Mouse (Mus musculus): ENCODE results near the gene Hist1h2bg. TPM values are rescaled to one million over a fixed set of nuclear protein-coding genes. Genes with fewer than 3 reads are reported as not detected.
A peak's percentile ranks its signal among the peaks of the same experiment; 100 is the strongest.
"Not testable (repeated sequence)": the region's sequence is repeated elsewhere in the genome, so short reads cannot be mapped to it uniquely, and the experiment has no call there.

Hist1h2bg gene
- polyA plus RNA-seq, 3 experiments from 2014 or later = 2.4 to 13.2 (median 9.8) TPM

DNA sequence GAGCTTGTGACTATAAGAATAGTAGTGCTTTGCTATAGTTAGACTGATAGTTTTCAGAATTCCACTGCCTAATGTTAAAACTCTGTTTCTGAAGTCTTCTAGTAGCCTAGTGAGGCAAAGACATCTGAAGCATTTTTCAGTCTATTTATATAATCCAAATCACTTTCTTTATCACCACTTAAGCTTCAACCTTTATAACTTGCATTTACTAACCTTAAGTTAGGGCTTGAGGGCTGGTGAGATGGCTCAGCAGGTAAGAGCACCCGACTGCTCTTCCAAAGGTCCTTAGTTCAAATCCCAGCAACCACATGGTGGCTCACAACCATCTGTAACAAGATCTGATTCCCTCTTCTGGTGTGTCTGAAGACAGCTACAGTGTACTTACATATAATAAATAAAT, 31.4 kb upstream of the Hist1h2bg start:
- not testable (repeated sequence) for ATAC-seq

DNA sequence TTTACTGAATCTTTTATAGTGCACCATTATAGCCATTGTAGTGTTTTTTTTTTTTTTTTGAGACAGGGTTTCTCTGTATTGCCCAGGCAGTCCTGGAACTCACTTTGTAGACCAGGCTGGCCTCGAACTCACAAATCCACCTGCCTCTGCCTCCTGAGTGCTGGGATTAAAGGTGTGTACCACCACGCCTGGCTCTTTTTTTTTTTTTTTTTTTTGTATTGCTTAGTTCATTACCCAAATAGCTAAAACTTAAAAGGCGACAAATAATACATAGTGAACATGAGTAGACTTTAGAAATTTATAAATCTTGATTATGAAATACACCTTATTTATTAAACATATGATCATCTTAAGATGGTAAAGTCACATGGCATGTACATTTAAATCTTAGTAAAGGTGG, 29.7 kb upstream of the Hist1h2bg start:
- ATAC-seq = no peak

DNA sequence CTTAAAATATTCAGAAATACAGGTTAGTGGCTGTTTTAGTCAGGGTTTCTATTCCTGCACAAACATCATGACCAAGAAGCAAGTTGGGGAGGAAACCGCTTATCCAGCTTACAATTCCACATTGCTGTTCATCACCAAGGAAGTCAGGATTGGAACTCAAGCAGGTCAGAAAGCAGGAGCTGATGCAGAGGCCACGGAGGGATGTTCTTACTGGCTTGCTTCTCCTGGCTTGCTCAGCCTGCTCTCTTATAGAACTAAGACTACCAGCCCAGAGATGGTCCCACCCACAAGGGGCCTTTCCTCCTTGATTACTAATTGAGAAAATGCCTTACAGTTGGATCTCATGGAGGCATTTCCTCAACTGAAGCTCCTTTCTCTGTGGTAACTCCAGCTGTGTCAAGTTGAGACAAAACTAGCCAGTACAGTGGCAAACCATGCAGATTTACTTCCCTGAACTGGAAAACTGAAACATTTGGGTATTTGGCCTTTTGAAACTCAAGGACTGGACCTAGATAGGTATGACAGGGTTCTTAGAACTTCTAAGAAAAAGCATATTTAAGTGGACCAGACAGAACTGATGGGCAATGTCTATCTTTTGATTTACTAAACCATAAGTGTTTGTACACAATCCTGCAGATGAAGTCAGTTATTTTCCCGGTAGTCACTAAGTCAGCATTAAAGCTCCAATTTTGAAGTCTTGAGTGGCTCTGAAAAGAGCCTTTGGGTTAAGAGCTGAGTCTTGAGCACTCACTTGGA, 28.8 kb upstream of the Hist1h2bg start:
- ATAC-seq = not testable (repeated sequence)

- ATAC-seq = peak; percentile 90
Measured at GRCm38 (mm10) chr13:23542999-23543607, 28.1 kb upstream of the Hist1h2bg start, which contains the start of gene Hist1h2bh. Gene Hist1h2bh (minus strand): TSS chr13:23543392.

DNA sequence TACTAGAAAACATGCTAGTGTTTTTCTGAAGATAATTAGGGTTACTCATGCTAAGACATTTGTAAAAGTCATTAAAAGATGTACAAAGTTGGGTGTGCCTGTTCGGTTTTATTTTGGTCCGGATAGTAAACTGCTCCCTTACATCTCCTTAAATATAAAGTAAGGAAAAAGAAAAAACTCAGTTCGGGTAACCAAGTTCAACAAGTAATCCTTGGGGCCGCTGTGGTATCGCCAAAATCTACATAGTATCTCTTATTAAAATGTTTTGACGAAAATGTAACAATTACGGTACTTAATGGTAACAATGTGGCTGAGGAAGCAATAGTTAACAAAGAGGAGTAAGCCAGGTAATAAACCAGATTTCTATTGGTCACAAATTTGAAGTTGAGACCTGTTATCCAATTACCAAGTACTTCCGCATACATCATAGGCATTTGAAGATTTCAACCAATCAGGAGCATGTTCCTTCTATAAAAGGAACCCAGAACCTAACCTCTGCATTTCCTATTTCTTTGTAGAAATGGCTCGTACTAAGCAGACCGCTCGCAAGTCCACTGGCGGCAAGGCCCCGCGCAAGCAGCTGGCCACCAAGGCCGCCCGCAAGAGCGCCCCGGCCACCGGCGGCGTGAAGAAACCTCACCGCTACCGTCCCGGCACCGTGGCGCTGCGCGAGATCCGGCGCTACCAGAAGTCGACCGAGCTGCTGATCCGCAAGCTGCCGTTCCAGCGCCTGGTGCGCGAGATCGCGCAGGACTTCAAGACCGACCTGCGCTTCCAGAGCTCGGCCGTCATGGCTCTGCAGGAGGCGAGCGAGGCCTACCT, 27.0 kb upstream of the Hist1h2bg start, which contains the start of gene Hist1h3f:
Gene Hist1h3f, plus strand, starts transcription at position 88 of the 822 bp plus-strand sequence.
- peak; percentile 83 for ATAC-seq

DNA sequence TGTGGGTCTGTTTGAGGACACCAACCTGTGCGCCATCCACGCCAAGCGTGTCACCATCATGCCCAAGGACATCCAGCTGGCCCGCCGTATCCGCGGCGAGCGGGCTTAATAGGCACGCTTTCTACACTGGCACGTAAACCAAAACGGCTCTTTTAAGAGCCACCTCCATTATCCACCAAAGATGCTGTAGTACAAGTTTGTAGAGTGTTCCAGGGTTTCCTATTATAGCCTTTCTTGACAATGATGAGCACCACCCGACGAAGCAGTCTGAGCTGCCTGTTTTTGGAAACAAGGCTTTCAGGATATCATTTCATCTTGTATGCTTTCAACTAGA, 26.4 kb upstream of the Hist1h2bg start:
- ATAC-seq = peak; percentile 2

DNA sequence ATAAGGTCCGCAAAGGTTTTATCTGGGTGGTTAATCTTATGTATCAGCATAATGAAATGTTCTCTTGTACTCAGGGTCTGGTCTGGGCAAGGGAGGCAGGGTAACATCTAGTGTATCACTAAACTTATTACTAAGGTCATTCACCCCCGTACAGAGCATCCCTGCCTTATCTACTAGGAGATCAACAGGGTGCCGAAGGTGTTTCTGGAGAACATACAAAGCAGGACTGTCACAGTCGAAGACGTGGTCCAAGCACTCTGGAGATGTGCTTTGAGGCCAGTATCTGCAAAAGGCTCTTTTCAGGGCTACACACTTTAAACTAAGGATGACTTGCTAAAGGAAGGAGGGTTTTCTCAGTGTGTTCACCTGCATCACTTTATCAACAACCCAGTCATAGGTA, 24.5 kb upstream of the Hist1h2bg start:
- no peak for ATAC-seq

DNA sequence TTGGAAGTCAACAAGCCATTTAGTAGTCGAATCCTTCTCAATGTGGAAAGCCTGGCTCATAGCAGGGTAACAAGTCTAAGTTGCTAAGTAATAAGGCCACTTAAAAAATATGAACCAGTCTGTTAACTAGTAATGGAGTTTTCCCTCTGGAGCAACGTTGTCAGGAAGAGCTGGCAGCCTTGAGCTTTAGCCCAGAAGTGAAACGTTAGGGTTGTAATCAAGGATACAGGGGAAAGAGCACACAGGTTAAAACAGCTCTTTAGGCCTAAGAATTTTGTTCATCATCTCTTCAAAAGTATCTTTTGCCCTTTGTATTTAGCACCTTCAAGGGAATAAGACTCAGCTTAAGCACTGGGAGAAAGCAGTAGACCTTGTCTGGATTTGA, 20.4 kb upstream of the Hist1h2bg start:
- ATAC-seq = no peak

DNA sequence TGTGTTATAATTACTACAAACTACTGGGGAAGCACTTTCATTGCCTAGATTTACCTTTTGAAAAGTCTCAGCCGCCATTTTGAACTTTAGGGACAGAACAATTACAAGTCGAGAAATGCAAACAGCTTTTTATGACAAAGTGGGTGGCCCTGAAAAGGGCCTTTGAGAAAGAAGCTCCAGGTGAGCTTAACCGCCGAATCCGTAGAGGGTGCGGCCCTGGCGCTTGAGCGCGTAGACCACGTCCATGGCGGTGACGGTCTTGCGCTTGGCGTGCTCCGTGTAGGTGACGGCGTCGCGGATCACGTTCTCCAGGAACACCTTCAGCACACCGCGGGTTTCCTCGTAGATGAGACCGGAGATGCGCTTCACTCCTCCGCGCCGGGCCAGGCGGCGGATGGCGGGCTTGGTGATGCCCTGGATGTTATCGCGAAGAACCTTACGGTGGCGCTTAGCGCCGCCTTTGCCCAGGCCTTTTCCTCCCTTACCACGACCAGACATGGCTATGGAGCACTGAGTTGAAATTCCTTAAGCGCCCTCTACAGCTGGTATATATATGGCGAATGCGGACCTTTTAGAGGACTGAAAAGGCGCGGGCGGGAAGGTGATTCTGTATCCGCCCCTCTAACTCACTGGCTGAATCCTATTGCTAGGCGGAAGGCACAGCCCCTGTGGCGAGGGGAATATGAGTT, 19.9 kb upstream of the Hist1h2bg start, which contains the start of gene Hist1h4f:
Gene Hist1h4f, minus strand, starts transcription at position 503 of the 689 bp plus-strand sequence.
- peak; percentile 73 for ATAC-seq

- ATAC-seq = no peak
Measured at GRCm38 (mm10) chr13:23551931-23552914, 19.0 kb upstream of the Hist1h2bg start.

- ATAC-seq = no peak
Measured at GRCm38 (mm10) chr13:23552962-23553361, 18.2 kb upstream of the Hist1h2bg start, which contains the start of gene Hist1h1d. Gene Hist1h1d (plus strand): TSS chr13:23553262.

DNA sequence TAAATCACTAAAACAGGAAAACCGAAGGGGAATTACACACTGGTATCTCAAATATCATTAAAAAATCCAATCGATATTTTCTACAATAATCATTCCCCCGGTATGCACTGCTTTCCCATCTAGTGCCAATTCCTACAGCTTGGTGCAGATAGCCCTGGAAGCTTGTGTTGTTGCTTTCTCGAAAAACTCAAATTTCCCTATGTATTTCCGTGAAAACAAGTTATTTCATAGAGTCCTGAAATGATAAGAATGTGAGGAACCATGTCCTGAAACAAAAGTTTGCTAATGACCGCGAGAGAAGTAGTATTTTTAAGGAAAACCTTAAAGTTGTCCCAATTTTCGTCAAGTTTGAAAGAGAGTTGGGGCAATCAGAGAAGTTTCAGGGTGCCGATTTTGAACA, 16.8 kb upstream of the Hist1h2bg start:
- no peak for ATAC-seq

- peak; percentile 66 for ATAC-seq
Measured at GRCm38 (mm10) chr13:23554925-23555838, 16.0 kb upstream of the Hist1h2bg start.

DNA sequence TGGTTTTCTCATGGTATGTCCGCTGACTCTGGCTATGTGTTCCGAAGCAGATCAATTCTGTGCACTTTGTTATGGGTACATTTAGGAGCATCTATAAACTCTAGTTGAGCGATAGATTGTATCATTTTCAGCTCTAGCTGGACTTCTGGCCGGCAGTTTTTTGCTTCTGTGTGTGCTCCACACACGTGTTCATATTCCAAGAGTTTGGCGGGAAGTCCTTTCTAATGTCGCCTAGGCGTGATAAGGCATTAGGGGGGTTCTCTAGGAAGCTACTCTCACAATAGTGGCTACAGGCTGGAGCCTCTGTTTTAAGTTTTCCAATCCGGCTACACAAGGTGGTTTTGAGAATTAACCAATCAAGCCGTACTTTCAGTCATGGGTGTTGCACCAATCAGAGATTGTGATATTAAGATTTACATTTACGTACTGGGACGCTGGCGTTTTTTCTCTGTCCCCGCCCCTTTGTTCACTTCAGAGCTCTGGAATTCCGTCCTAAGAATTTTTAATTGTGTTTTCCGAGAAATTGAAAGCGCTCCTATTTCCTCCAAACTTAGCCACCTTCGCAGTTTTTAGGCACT, 15.3 kb upstream of the Hist1h2bg start:
- ATAC-seq = peak; percentile 67

GRCm38 (mm10) chr13:23556906-23557305, 14.3 kb upstream of the Hist1h2bg start:
- ATAC-seq = no peak

GRCm38 (mm10) chr13:23560699-23561098, 10.5 kb upstream of the Hist1h2bg start:
- not testable (repeated sequence) for ATAC-seq

GRCm38 (mm10) chr13:23561531-23561882, 9.7 kb upstream of the Hist1h2bg start:
- peak; percentile 2 for ATAC-seq

- ATAC-seq = peak; percentile 96
Measured at GRCm38 (mm10) chr13:23561883-23562659, 9.1 kb upstream of the Hist1h2bg start, which contains the start of gene Hist1h3e. Gene Hist1h3e (minus strand): TSS chr13:23562369.

Data from inflammation-experienced regulatory T-cells, adult 6 months (primary cell).